Mouse (Mus musculus): ENCODE results near the gene Siah3. TPM values are rescaled to one million over a fixed set of nuclear protein-coding genes. Genes with fewer than 3 reads are reported as not detected.
A peak's percentile ranks its signal among the peaks of the same experiment; 100 is the strongest.

Siah3 gene
- total and polyA plus RNA-seq, 2 experiments from 2014 or later = 3.3 to 6.1 TPM

DNA sequence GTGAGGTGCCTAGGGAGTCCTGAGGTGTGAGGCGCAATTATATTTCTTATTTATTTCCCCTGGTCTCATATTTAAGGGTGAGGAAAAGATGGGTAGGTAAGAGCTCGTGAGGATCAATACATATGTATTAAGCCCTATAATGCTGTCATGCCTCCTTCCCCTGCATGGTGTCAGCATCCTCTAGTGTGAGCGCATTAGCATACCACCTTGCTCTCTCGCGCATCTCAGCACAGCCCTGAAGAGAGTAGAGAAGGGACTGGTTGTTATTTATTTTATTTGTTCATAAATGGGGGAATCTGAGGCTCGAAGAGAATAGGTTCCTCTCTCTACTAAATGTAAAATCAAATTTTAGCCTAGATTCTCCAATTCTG is 27.4 kb downstream of the Siah3 start:
- no peak overlapping the region for H3K4me2 ChIP-seq (ENCODE audit: low read depth)
- no peaks in the 10 kb centered on the region for H3K36me3 ChIP-seq (ENCODE audit: insufficient read depth)
- WGBS = 51% methylated on average over 6 of the region's 6 CpGs
- no peaks in the 10 kb centered on the region for H3K9me3 ChIP-seq (ENCODE audit: low read length)
- TF ChIP-seq CTCF (IDR thresholded peaks at IDR 0.05; ENCODE audit: low read depth) = no peak
- ATAC-seq (peak; percentile 63; the same call in 1 of the 2 replicates), DNase-seq (peak; percentile 35)
- peak overlapping the region; percentile 21; the same call in 1 of the 2 replicates for H3K27ac ChIP-seq (ENCODE audit: low read depth, low read length)
- no peaks in the 10 kb centered on the region for H3K27me3 ChIP-seq (ENCODE audit: insufficient read depth, low read length)
- peaks cover 9% of the 10 kb centered on the region; the same call in 1 of the 2 replicates for H3K4me1 ChIP-seq (ENCODE audit: insufficient read depth)
- H3K4me3 ChIP-seq (ENCODE audit: low read depth, low read length) = no peak overlapping the region
- no peak overlapping the region for H3K9ac ChIP-seq

GRCm38 (mm10) chr14:75487932-75488331 is 32.1 kb downstream of the Siah3 start:
- H3K9ac ChIP-seq = no peak overlapping the region
- H3K4me1 ChIP-seq (ENCODE audit: insufficient read depth) = peaks cover 2% of the 10 kb centered on the region; the same call in 1 of the 2 replicates
- no peak for TF ChIP-seq CTCF (IDR thresholded peaks at IDR 0.05; ENCODE audit: low read depth)
- WGBS = 66% methylated on average over 7 of the region's 7 CpGs
- H3K4me2 ChIP-seq (ENCODE audit: low read depth) = no peak overlapping the region
- ATAC-seq (no peak), DNase-seq (no peak)
- no peaks in the 10 kb centered on the region for H3K9me3 ChIP-seq (ENCODE audit: low read length)
- H3K36me3 ChIP-seq (ENCODE audit: insufficient read depth) = no peaks in the 10 kb centered on the region
- H3K27ac ChIP-seq (ENCODE audit: low read depth, low read length) = no peak overlapping the region
- H3K4me3 ChIP-seq (ENCODE audit: low read depth, low read length) = no peak overlapping the region
- H3K27me3 ChIP-seq (ENCODE audit: insufficient read depth, low read length) = no peaks in the 10 kb centered on the region

- WGBS = 82% methylated on average over 14 of the region's 14 CpGs
- no peak overlapping the region for H3K4me2 ChIP-seq (ENCODE audit: low read depth)
- H3K9me3 ChIP-seq (ENCODE audit: low read length) = no peaks in the 10 kb centered on the region
- H3K4me1 ChIP-seq (ENCODE audit: insufficient read depth) = no peaks in the 10 kb centered on the region
- no peak overlapping the region for H3K27ac ChIP-seq (ENCODE audit: low read depth, low read length)
- H3K27me3 ChIP-seq (ENCODE audit: insufficient read depth, low read length) = no peaks in the 10 kb centered on the region
- no peaks in the 10 kb centered on the region for H3K36me3 ChIP-seq (ENCODE audit: insufficient read depth)
- H3K4me3 ChIP-seq (ENCODE audit: low read depth, low read length) = no peak overlapping the region
- DNase-seq = no peak
- no peak for TF ChIP-seq CTCF (IDR thresholded peaks at IDR 0.05; ENCODE audit: low read depth)
- H3K9ac ChIP-seq = no peak overlapping the region
- peak; percentile 16; the same call in 1 of the 2 replicates for ATAC-seq
Measured at GRCm38 (mm10) chr14:75493555-75494194, 37.9 kb downstream of the Siah3 start.

DNA sequence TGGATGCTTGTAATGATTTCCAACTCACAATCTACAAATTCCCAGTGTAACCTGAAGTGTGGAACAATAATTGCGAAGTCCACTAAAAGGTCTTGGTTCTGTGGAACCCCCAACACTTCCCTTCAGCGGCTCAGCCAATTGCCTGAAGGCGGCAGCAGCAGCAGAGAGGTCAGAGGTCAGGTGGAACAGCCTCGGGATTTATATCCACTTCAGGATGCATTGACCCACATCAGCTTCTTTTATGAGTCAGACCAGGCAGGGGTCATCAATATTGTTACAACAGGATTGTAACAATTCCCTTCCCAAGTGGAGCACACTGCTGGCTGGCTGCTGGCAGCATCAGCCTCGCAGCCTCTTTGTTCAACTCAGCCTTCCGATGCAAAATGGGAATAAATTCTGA is 39.1 kb downstream of the Siah3 start:
- ATAC-seq = no peak
- TF ChIP-seq CTCF (IDR thresholded peaks at IDR 0.05; ENCODE audit: low read depth) = no peak
- Histone ChIP-seq H3K27me3 (ENCODE audit: insufficient read depth, low read length) (no peaks in the 10 kb centered on the region), H3K36me3 (ENCODE audit: insufficient read depth) (no peaks in the 10 kb centered on the region), H3K4me2 (ENCODE audit: low read depth) (no peak overlapping the region), H3K9me3 (ENCODE audit: low read length) (no peaks in the 10 kb centered on the region), H3K4me3 (ENCODE audit: low read depth, low read length) (no peak overlapping the region), H3K9ac (no peak overlapping the region), H3K27ac (ENCODE audit: low read depth, low read length) (no peak overlapping the region), H3K4me1 (ENCODE audit: insufficient read depth) (no peaks in the 10 kb centered on the region)
- 54% methylated on average over 6 of the region's 6 CpGs for WGBS
- no peak for DNase-seq

DNA sequence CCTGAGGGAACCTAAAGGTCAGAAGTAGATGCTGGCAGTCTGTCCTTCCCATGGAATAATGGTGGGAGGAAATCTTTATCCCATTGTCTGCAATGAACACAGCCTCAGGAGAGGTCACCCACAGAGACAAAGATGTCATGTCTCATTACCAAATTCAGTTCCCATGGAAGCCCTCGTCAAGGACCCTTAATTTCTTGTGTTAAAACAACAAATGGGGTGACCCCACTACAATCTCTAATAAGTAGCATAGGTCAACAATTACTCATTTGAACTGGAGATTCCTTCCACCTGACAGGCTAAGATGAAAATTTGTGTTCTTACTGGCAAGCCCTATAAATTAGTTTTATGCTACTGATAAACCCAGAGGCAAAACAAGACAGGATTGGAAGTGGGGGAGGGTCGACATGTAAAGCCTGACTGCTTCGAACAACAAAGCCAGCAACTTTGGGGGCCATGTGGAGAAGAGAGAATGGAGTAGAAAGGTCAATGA is 45.8 kb downstream of the Siah3 start:
- no peak overlapping the region for H3K4me2 ChIP-seq (ENCODE audit: low read depth)
- H3K36me3 ChIP-seq (ENCODE audit: insufficient read depth) = no peaks in the 10 kb centered on the region
- no peak overlapping the region for H3K9ac ChIP-seq
- no peak overlapping the region for H3K4me3 ChIP-seq (ENCODE audit: low read depth, low read length)
- no peaks in the 10 kb centered on the region for H3K27me3 ChIP-seq (ENCODE audit: insufficient read depth, low read length)
- no peak overlapping the region for H3K27ac ChIP-seq (ENCODE audit: low read depth, low read length)
- 51% methylated on average over 3 of the region's 3 CpGs for WGBS
- H3K4me1 ChIP-seq (ENCODE audit: insufficient read depth) = peaks cover 5% of the 10 kb centered on the region
- no peaks in the 10 kb centered on the region for H3K9me3 ChIP-seq (ENCODE audit: low read length)
- DNase-seq (no peak), ATAC-seq (no peak)
- TF ChIP-seq CTCF (IDR thresholded peaks at IDR 0.05; ENCODE audit: low read depth) = no peak

GRCm38 (mm10) chr14:75502446-75502845 is 46.7 kb downstream of the Siah3 start:
- no peak overlapping the region for H3K4me3 ChIP-seq (ENCODE audit: low read depth, low read length)
- ATAC-seq (no peak), DNase-seq (peak; percentile 60)
- no peak overlapping the region for H3K27ac ChIP-seq (ENCODE audit: low read depth, low read length)
- H3K4me2 ChIP-seq (ENCODE audit: low read depth) = no peak overlapping the region
- H3K9ac ChIP-seq = no peak overlapping the region
- H3K4me1 ChIP-seq (ENCODE audit: insufficient read depth) = peaks cover 5% of the 10 kb centered on the region
- TF ChIP-seq CTCF (IDR thresholded peaks at IDR 0.05; ENCODE audit: low read depth) = no peak
- H3K9me3 ChIP-seq (ENCODE audit: low read length) = no peaks in the 10 kb centered on the region
- H3K36me3 ChIP-seq (ENCODE audit: insufficient read depth) = no peaks in the 10 kb centered on the region
- H3K27me3 ChIP-seq (ENCODE audit: insufficient read depth, low read length) = no peaks in the 10 kb centered on the region
- 50% methylated on average over 8 of the region's 8 CpGs for WGBS

DNA sequence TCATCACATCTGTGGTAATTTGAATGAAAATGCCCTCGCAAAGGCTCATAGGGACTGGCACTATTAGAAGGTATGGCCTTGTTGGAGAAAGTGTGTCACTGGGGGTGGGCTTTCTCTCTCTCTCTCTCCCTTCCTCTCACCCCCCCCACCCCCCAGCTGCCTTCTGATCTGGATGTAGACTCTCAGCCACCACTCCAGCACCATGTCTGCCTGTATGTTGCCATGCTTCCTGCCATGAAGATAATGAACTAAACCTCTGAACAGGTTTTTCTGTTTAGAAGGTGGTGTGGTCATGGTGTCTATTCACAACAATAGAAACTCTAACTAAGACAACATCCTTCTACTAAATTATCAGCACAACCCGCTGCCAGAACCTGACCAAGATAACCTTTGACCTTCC is 48.5 kb downstream of the Siah3 start:
- ATAC-seq (no peak), DNase-seq (no peak)
- WGBS = 68% methylated on average over 2 of the region's 2 CpGs
- Histone ChIP-seq H3K4me2 (ENCODE audit: low read depth) (no peak overlapping the region), H3K27ac (ENCODE audit: low read depth, low read length) (no peak overlapping the region), H3K9me3 (ENCODE audit: low read length) (no peaks in the 10 kb centered on the region), H3K27me3 (ENCODE audit: insufficient read depth, low read length) (no peaks in the 10 kb centered on the region), H3K4me1 (ENCODE audit: insufficient read depth) (peaks cover 5% of the 10 kb centered on the region), H3K4me3 (ENCODE audit: low read depth, low read length) (no peak overlapping the region), H3K9ac (no peak overlapping the region), H3K36me3 (ENCODE audit: insufficient read depth) (no peaks in the 10 kb centered on the region)
- TF ChIP-seq CTCF (IDR thresholded peaks at IDR 0.05; ENCODE audit: low read depth) = no peak

All from forebrain, postnatal 0 days (tissue).